Mouse (Mus musculus): ENCODE measurements around the gene Castor1. TPM values are rescaled to one million over a fixed set of nuclear protein-coding genes. Genes with fewer than 3 reads are reported as not detected.

Castor1 gene
- total and polyA plus RNA-seq, 3 experiments, result 4.7 to 23.7 (median 13.0) TPM

GRCm38 (mm10) chr11:4235665-4236545 lies 17.9 kb downstream of the Castor1 start, which contains the start of gene Osm (continued):
- TF ChIP-seq CTCF (conservative IDR thresholded peaks at IDR 0.05 in 1 of 2, IDR thresholded peaks at IDR 0.05 in 1 of 2; ENCODE audit: low read depth in 2 of 2, low read length in 2 of 2), result no peak

GRCm38 (mm10) chr11:4236546-4237067 lies 18.6 kb downstream of the Castor1 start:
- Histone ChIP-seq H3K36me3 (replicated peaks in 1 of 2; ENCODE audit: control insufficient read depth in 1 of 2, insufficient read depth in 1 of 2, low read length in 1 of 2) (peaks cover 22 to 57% of the 10 kb centered on the region in 2 experiments), H3K4me3 (replicated peaks in 1 of 3; ENCODE audit: low read depth in 2 of 3, low read length in 2 of 3, poor library complexity in 1 of 3) (peak overlapping the region; percentile 76 to 86 (median 84))
- DNase-seq (ENCODE audit: extremely low read depth), result peak; percentile 75
- no peak for TF ChIP-seq ZC3H11A (IDR thresholded peaks at IDR 0.05; ENCODE audit: low read depth, low read length)
- peak; percentile 32 for TF ChIP-seq MAZ (IDR thresholded peaks at IDR 0.05; ENCODE audit: low read depth, low read length)
- TF ChIP-seq CHD2 (IDR thresholded peaks at IDR 0.05; ENCODE audit: low read length), result peak; percentile 40; the same call in 1 of the 2 replicates
- TF ChIP-seq ETS1 (conservative IDR thresholded peaks at IDR 0.05; ENCODE audit: low read depth, low read length), result no peak
- TF ChIP-seq POLR2AphosphoS2 (IDR thresholded peaks at IDR 0.05; ENCODE audit: low read depth, low read length), result peak; percentile 84
- no peak for TF ChIP-seq ZNF384 (IDR thresholded peaks at IDR 0.05; ENCODE audit: low read depth, low read length)
- no peak for TF ChIP-seq RCOR1 (conservative IDR thresholded peaks at IDR 0.05; ENCODE audit: low read depth, low read length)
- no peak for TF ChIP-seq SIN3A (IDR thresholded peaks at IDR 0.05; ENCODE audit: low read length)
- no peak for TF ChIP-seq EP300 (IDR thresholded peaks at IDR 0.05; ENCODE audit: low read length)
- no peak for TF ChIP-seq JUN (IDR thresholded peaks at IDR 0.05; ENCODE audit: insufficient read depth, low read depth, low read length)
- no peak for TF ChIP-seq HCFC1 (IDR thresholded peaks at IDR 0.05; ENCODE audit: low read depth, low read length)
- no peak; the same call in none of the 2 replicates for TF ChIP-seq IRF4 (IDR thresholded peaks at IDR 0.05; ENCODE audit: low read depth, low read length)
- peak; percentile 56; the same call in 1 of the 2 replicates for TF ChIP-seq MAX (IDR thresholded peaks at IDR 0.05; ENCODE audit: low read length)
- no peak for TF ChIP-seq USF1 (IDR thresholded peaks at IDR 0.05; ENCODE audit: low read depth, low read length)
- TF ChIP-seq CHD1 (IDR thresholded peaks at IDR 0.05; ENCODE audit: low read depth, low read length), result no peak; the same call in 1 of the 2 replicates
- no peak for TF ChIP-seq GABPA (IDR thresholded peaks at IDR 0.05; ENCODE audit: insufficient replicate concordance, low read depth, low read length)
- TF ChIP-seq MAFK (IDR thresholded peaks at IDR 0.05; ENCODE audit: insufficient replicate concordance, low read length), result no peak; the same call in 1 of the 2 replicates
- no peak for TF ChIP-seq CTCF (conservative IDR thresholded peaks at IDR 0.05 in 1 of 2, IDR thresholded peaks at IDR 0.05 in 1 of 2; ENCODE audit: low read depth in 2 of 2, low read length in 2 of 2)
- TF ChIP-seq ZMIZ1 (IDR thresholded peaks at IDR 0.05; ENCODE audit: low read depth, low read length), result peak; percentile 10; the same call in 1 of the 2 replicates
- TF ChIP-seq TCF12 (IDR thresholded peaks at IDR 0.05; ENCODE audit: low read depth, low read length), result peak; percentile 33; the same call in 1 of the 2 replicates
- TF ChIP-seq ELF1 (IDR thresholded peaks at IDR 0.05; ENCODE audit: low read depth, low read length), result no peak
- TF ChIP-seq E2F4 (IDR thresholded peaks at IDR 0.05; ENCODE audit: insufficient replicate concordance, low read depth, low read length), result no peak
- no peak for TF ChIP-seq JUND (conservative IDR thresholded peaks at IDR 0.05; ENCODE audit: low read depth, low read length)
- TF ChIP-seq ZKSCAN1 (IDR thresholded peaks at IDR 0.05; ENCODE audit: borderline replicate concordance, low read depth, low read length), result no peak
- peak; percentile 75 for TF ChIP-seq BHLHE40 (IDR thresholded peaks at IDR 0.05; ENCODE audit: low read depth, low read length)
- TF ChIP-seq MYC (IDR thresholded peaks at IDR 0.05; ENCODE audit: low read depth, low read length), result no peak; the same call in 1 of the 2 replicates
- TF ChIP-seq POLR2A (IDR thresholded peaks at IDR 0.05; ENCODE audit: low read depth, low read length), result peak; percentile 55; the same call in 1 of the 2 replicates
- TF ChIP-seq RAD21 (IDR thresholded peaks at IDR 0.05; ENCODE audit: low read depth, low read length), result no peak
- TF ChIP-seq MXI1 (IDR thresholded peaks at IDR 0.05; ENCODE audit: low read depth, low read length), result no peak
- TF ChIP-seq USF2 (conservative IDR thresholded peaks at IDR 0.05; ENCODE audit: low read depth, low read length), result no peak
- no peak for TF ChIP-seq UBTF (IDR thresholded peaks at IDR 0.05; ENCODE audit: low read depth, low read length)
- TF ChIP-seq SMC3 (IDR thresholded peaks at IDR 0.05; ENCODE audit: low read depth, low read length), result no peak
- no peak for TF ChIP-seq TBP (conservative IDR thresholded peaks at IDR 0.05; ENCODE audit: low read depth, low read length)
- no peak for TF ChIP-seq PAX5 (IDR thresholded peaks at IDR 0.05; ENCODE audit: low read length)
- TF ChIP-seq NELFE (IDR thresholded peaks at IDR 0.05; ENCODE audit: low read depth, low read length), result no peak

More at GRCm38 (mm10) chr11:4236546-4237067, 18.6 kb downstream of the Castor1 start:
- Histone ChIP-seq H3K9ac (ENCODE audit: insufficient read depth, low read depth) (peak overlapping the region; percentile 87), H3K27ac (ENCODE audit: insufficient read depth, low read depth) (peak overlapping the region; percentile 84), H3K4me2 (ENCODE audit: insufficient read depth, low read depth, poor library complexity, severe bottlenecking) (peak overlapping the region; percentile 30), H3K79me2 (replicated peaks; ENCODE audit: control insufficient read depth, extremely low read depth, insufficient read depth, poor library complexity, severe bottlenecking) (peaks cover 26% of the 10 kb centered on the region), H3K9me3 (replicated peaks; ENCODE audit: low read length) (no peaks in the 10 kb centered on the region), H3K4me1 (ENCODE audit: control insufficient read depth in 1 of 2, insufficient read depth in 2 of 2) (peaks cover 14 to 56% of the 10 kb centered on the region in 2 experiments), H3K27me3 (replicated peaks) (no peaks in the 10 kb centered on the region)
- in situ Hi-C loops (cut with MboI; ENCODE audit: low pct_ligation_motif_present, low pct_unique_long_range_greater_than_20kb, low sequenced_read_pairs), result no loop called here
- dilution Hi-C loops (cut with MboI; ENCODE audit: extremely low pct_ligation_motif_present, extremely low pct_unique_long_range_greater_than_20kb, low sequenced_read_pairs), result no loop called here
